Comparison of ENCODE assay signal across 2 mouse cellular contexts in the genomic region with DNA sequence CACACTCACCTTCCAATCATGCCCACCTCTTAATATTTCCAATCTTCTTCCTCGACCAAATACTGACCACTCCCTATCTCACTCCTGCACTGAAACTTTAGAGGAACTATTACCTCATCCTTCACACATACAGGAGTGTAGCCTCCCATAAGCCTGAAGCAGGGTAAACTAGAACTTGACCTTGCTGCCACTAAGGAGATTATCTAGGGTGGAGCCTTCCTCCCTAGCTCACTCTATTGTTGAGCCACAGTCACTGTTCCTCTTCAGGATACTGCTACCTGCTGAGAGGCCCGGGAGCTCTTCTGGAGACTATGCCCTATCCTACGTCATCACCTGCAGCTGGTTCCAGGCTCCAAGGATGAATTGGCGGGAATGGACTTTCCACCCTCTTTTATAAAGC. TPM values are rescaled to one million over a fixed set of nuclear protein-coding genes. Genes with fewer than 3 reads are reported as not detected.
"Had no signal": no experiment of that assay in that cellular context is flagged by ENCODE, and none has a peak within 500 bp of the region (broad histone marks: within the 10 kb centered on the region; RNA-seq: fewer than 3 reads in every experiment).

No protein-coding gene starts in this region.

RNA-seq across cellular contexts. Expression of a gene that starts 8.3 kb away (rescaled TPM):
- total RNA-seq: neutrophil, adult 5-6 weeks had no signal
- polyA plus RNA-seq: urinary bladder, adult 2 months had no signal
